Mouse (Mus musculus) embryo, embryonic 10.5 days (tissue): ENCODE measurements around the gene Adad1.

ENCODE experiments used
- DNase-seq: peaks from one replicate; pipeline ENCODE4 v3.0.0-alpha.2; 2015; ENCODE audit warnings: low spot score

The Adad1 gene

GRCm38 (mm10) chr3:37063406-37063805 is at the start of gene Adad1:
Gene Adad1, plus strand, starts transcription at chr3:37063527.
- peak; percentile 4 for DNase-seq

GRCm38 (mm10) chr3:37037979-37038378 is 25.3 kb upstream of the Adad1 start:
- DNase-seq, result no peak

GRCm38 (mm10) chr3:37039811-37040210 is 23.5 kb upstream of the Adad1 start:
- DNase-seq, result no peak

GRCm38 (mm10) chr3:37051491-37051890 is 11.8 kb upstream of the Adad1 start:
- no peak for DNase-seq

GRCm38 (mm10) chr3:37073211-37073610 is 9.9 kb downstream of the Adad1 start:
- no peak for DNase-seq

GRCm38 (mm10) chr3:37084860-37085259 is 21.5 kb downstream of the Adad1 start:
- DNase-seq, result no peak

GRCm38 (mm10) chr3:37090721-37091120 is 27.4 kb downstream of the Adad1 start:
- no peak for DNase-seq

GRCm38 (mm10) chr3:37125655-37126054 is 62.3 kb downstream of the Adad1 start, which contains the start of gene Il2:
Gene Il2, minus strand, starts transcription at chr3:37125959.
- no peak for DNase-seq

GRCm38 (mm10) chr3:37126162-37126561 is 62.8 kb downstream of the Adad1 start:
- no peak for DNase-seq

GRCm38 (mm10) chr3:37128269-37128668 is 64.9 kb downstream of the Adad1 start:
- DNase-seq, result no peak

GRCm38 (mm10) chr3:37129063-37129462 is 65.7 kb downstream of the Adad1 start:
- DNase-seq, result no peak

- no peak for DNase-seq
Measured at GRCm38 (mm10) chr3:37137231-37137630, 73.9 kb downstream of the Adad1 start.

GRCm38 (mm10) chr3:37139192-37139591 is 75.9 kb downstream of the Adad1 start:
- no peak for DNase-seq

GRCm38 (mm10) chr3:37140168-37140906 is 77.0 kb downstream of the Adad1 start:
- DNase-seq, result no peak

- DNase-seq, result no peak
Measured at GRCm38 (mm10) chr3:37141827-37142226, 78.5 kb downstream of the Adad1 start.

GRCm38 (mm10) chr3:37144979-37145378 is 81.7 kb downstream of the Adad1 start:
- no peak for DNase-seq

GRCm38 (mm10) chr3:37146406-37146805 is 83.1 kb downstream of the Adad1 start:
- DNase-seq, result no peak

GRCm38 (mm10) chr3:37146810-37147209 is 83.5 kb downstream of the Adad1 start:
- no peak for DNase-seq

GRCm38 (mm10) chr3:37152274-37152673 is 88.9 kb downstream of the Adad1 start:
- DNase-seq, result no peak

GRCm38 (mm10) chr3:37153004-37153403 is 89.7 kb downstream of the Adad1 start:
- DNase-seq, result no peak

GRCm38 (mm10) chr3:37154396-37154795 is 91.1 kb downstream of the Adad1 start:
- no peak for DNase-seq

GRCm38 (mm10) chr3:37157082-37157481 is 93.8 kb downstream of the Adad1 start:
- DNase-seq, result no peak

GRCm38 (mm10) chr3:37158246-37158645 is 94.9 kb downstream of the Adad1 start:
- no peak for DNase-seq

GRCm38 (mm10) chr3:37161096-37161495 is 97.8 kb downstream of the Adad1 start:
- no peak for DNase-seq
